Mouse (Mus musculus): ENCODE data around the gene Tspan3.

DNA sequence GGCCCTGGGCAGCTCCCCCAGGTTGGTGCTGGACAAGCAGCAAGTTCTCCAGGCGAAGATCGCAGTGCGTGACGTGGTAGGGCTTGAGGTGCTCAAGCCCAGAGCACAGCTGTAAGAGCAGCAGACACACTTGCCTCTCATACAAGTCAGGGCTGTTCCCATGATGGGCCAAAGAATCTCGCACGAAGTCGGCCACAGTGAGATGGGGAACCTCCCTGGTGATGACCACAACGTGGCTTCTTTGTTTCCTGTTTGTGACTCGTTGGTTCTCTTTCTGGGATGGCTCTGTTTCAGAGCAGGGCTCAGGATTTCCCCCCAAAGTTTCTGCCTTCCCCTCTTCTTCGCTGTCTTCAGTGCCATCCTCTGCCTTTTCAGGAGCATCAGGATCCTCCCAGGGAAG lies 41.8 kb upstream of the Tspan3 start:
- TF ChIP-seq POLR2A (IDR thresholded peaks at IDR 0.05; ENCODE audit: insufficient read length, low read depth) (no peak), MYOD1 (IDR thresholded peaks at IDR 0.05; ENCODE audit: control insufficient read depth in 1 of 3, insufficient read length in 2 of 3, low read depth in 2 of 3) (no peak), MAX (IDR thresholded peaks at IDR 0.05; ENCODE audit: low read depth) (no peak), POLR2AphosphoS2 (IDR thresholded peaks at IDR 0.05; ENCODE audit: insufficient read length, low read depth) (no peak), REST (IDR thresholded peaks at IDR 0.05; ENCODE audit: insufficient read depth, insufficient read length) (no peak), E2F4 (IDR thresholded peaks at IDR 0.05; ENCODE audit: insufficient read depth) (no peak), SRF (IDR thresholded peaks at IDR 0.05; ENCODE audit: control insufficient read depth, insufficient read length, low read depth) (no peak), TCF12 (IDR thresholded peaks at IDR 0.05; ENCODE audit: insufficient read depth, poor library complexity, severe bottlenecking) (no peak)
